Mouse (Mus musculus) thymus, adult 2 months (tissue): ENCODE results near the gene Luzp1.

ENCODE experiments used
- CTCF ChIP-seq: fragments of 200-500 bp; IDR thresholded peaks from 2 replicates; pipeline ENCODE4 v1.5.1; 2012; ENCODE audit warnings: mild to moderate bottlenecking, control low read depth, low read length, moderate library complexity, borderline replicate concordance; ENCODE audit not compliant: control insufficient read depth, poor library complexity, insufficient read depth; ENCODE audit errors: extremely low read depth
- POLR2A ChIP-seq: fragments of 200-500 bp; IDR thresholded peaks from 2 replicates; pipeline ENCODE4 v1.6.1; 2012; ENCODE audit warnings: mild to moderate bottlenecking, low read length, control low read depth, moderate library complexity; ENCODE audit not compliant: control insufficient read depth, poor library complexity, insufficient read depth; ENCODE audit errors: extremely low read depth

DNA sequence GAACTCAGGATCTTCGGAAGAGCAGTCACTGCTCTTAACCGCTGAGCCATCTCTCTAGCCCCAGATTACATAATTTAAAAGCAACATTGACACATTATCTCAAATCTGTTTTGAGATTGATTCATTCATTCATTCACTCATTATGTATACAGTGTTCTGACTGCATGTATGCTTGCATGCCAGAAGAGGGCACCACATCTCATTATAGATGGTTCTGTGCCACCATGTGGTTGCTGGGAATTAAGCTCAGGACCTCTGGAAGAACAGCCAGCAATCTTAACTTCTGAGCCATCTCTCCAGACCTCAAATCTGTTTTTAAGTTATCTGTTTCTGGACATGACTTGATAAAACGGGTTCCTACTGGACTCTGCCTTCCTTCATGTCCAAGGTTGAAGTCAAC, 130.3 kb downstream of the Luzp1 start:
- TF ChIP-seq CTCF (no peak), POLR2A (no peak)
